Mouse (Mus musculus): ENCODE data around the gene Abca4. TPM values are rescaled to one million over a fixed set of nuclear protein-coding genes. Genes with fewer than 3 reads are reported as not detected.
A peak's percentile ranks its signal among the peaks of the same experiment; 100 is the strongest.

Abca4 gene
- polyA plus RNA-seq (2021): 1.5 TPM

DNA sequence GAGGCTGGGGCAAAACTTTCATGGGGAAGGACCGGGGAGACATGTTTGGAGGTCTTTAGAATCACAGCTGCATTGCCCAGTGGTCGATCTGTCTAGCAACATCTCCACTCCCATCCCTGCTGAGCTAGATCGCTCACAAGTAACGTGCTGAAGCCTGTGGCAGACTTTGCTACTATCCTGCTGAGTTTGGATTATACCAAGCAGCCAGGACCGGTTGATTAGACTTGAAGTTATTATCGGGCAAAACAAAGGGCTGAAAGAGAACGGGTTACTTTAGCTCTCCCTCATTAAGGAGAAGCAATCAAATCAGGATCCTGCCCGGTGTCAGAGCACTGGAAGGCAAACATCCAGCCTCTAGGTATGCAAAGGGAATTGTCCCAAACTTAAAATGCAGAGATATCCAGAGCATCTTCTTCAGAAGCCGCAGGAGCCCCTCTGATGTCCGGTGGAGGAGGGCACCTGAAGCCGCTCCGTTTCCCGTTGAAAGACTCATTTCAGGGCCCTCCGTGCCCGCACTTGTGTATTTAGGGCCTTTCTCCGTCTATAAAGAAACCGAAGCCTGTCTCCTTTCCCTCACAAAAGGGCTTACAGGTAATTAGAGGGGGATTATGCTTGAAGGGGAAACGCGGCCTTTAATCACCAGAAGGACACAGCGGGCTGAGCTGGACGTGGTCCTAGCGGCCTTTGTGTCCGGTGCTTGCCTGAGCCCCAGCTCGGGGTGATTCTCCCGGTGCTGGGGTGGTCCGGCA is at the start of gene Abca4:
Gene Abca4 (plus strand): TSS at position 645 of the 749 bp plus-strand sequence.
- POLR2A ChIA-PET: interaction anchor here (2.0 kb wide), 1 partner anchor 9 kb away, joined by 5 read pairs; no protein-coding TSS in a partner anchor
- no peak for TF ChIP-seq CTCF (IDR thresholded peaks at IDR 0.05)

GRCm38 (mm10) chr3:121995125-121995524 is 49.1 kb upstream of the Abca4 start:
- ChIA-PET CTCF (interaction anchor here (1.0 to 2.6 kb wide), 4 partner anchors 10 to 26 kb away, joined by 3 to 9 read pairs (median 6); no protein-coding TSS in a partner anchor), POLR2A (no interaction called here)
- no peak for DNase-seq (ENCODE audit: low read depth, low spot score)
- no peak for ATAC-seq
- TF ChIP-seq CTCF (IDR thresholded peaks at IDR 0.05): no peak
- H3K27me3 ChIP-seq: no peaks in the 10 kb centered on the region
- in situ Hi-C loops (cut with MboI; ENCODE audit: low pct_unique_long_range_greater_than_20kb): no loop called here

More for the DNA sequence above, at the start of gene Abca4:
- no peak for DNase-seq (ENCODE audit: low read depth, low spot score)
- no peak for ATAC-seq
- in situ Hi-C loops (cut with MboI; ENCODE audit: low pct_unique_long_range_greater_than_20kb): no loop called here
- CTCF ChIA-PET: interaction anchor here (0.6 to 1.6 kb wide), 4 partner anchors 8 to 16 kb away, joined by 3 to 6 read pairs (median 3); no protein-coding TSS in a partner anchor
- no peaks in the 10 kb centered on the region for H3K27me3 ChIP-seq

DNA sequence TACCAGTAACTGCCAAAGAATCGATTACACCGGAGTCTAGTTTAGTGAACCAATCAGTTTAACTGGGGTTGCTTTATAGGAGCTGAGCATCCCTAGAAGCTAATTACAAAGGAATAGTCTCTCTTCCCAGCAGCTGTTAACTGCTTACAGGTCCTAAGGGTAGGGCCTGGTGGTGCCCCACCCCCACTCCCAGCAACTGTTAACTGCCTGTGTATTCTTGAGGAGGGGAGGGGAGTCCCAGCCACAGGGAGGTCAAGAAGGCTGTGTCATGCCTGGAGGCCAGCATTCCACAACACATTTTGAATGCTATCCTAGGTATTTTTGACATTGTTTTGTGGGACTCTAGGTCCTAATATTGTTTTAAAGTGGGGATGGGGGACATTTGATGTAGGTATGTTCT is 44.3 kb upstream of the Abca4 start:
- no peaks in the 10 kb centered on the region for H3K27me3 ChIP-seq
- ATAC-seq: no peak
- in situ Hi-C loops (cut with MboI; ENCODE audit: low pct_unique_long_range_greater_than_20kb): no loop called here
- CTCF ChIA-PET: interaction anchor here (1.2 to 5.2 kb wide), 7 partner anchors 8 to 113 kb away, joined by 3 to 33 read pairs (median 5); no protein-coding TSS in a partner anchor
- TF ChIP-seq CTCF (IDR thresholded peaks at IDR 0.05): no peak
- no peak for DNase-seq (ENCODE audit: low read depth, low spot score)
- POLR2A ChIA-PET: interaction anchor here (0.7 kb wide), 1 partner anchor 122 kb away, joined by 3 read pairs; no protein-coding TSS in a partner anchor

DNA sequence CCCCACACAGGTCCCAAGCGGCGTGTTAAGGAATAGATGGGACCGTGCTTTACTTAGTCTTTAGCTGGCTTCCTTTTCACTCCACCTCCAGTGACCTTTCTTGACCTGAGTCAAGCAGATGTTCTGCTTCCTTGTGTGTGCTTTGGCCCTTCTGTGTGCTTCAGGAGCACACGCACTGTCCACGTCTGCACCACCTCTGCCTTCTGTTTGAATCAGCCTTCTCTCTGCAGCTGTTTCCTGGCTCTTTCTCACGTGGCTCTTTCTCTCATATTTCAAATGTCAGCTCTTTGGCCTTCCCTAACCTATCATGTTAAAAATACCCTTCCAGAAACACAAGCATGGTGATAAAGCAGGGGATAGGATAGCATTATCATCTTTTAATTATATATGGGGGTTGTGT is 42.7 kb upstream of the Abca4 start:
- ChIA-PET POLR2A (interaction anchor here (1.3 kb wide), 1 partner anchor 17 kb away, joined by 3 read pairs; no protein-coding TSS in a partner anchor), CTCF (interaction anchor here (1.1 to 5.2 kb wide), 3 partner anchors 11 to 118 kb away, joined by 3 to 33 read pairs (median 4); no protein-coding TSS in a partner anchor)
- ATAC-seq (no peak), DNase-seq (ENCODE audit: low read depth, low spot score) (no peak)
- no peak for TF ChIP-seq CTCF (IDR thresholded peaks at IDR 0.05)
- in situ Hi-C loops (cut with MboI; ENCODE audit: low pct_unique_long_range_greater_than_20kb): no loop called here
- no peaks in the 10 kb centered on the region for H3K27me3 ChIP-seq

GRCm38 (mm10) chr3:122009818-122010217 is 34.4 kb upstream of the Abca4 start:
- DNase-seq (ENCODE audit: low read depth, low spot score) (no peak), ATAC-seq (no peak)
- H3K27me3 ChIP-seq: no peaks in the 10 kb centered on the region
- no peak for TF ChIP-seq CTCF (IDR thresholded peaks at IDR 0.05)
- CTCF ChIA-PET: interaction anchor here (1.0 kb wide), 1 partner anchor 10 kb away, joined by 3 read pairs; no protein-coding TSS in a partner anchor
- in situ Hi-C loops (cut with MboI; ENCODE audit: low pct_unique_long_range_greater_than_20kb): no loop called here
- POLR2A ChIA-PET: interaction anchor here (0.6 kb wide), 1 partner anchor 50 kb away, joined by 4 read pairs; no protein-coding TSS in a partner anchor

GRCm38 (mm10) chr3:122010292-122010691 is 34.0 kb upstream of the Abca4 start:
- ATAC-seq (peak; percentile 93), DNase-seq (ENCODE audit: low read depth, low spot score) (peak; percentile 55)
- TF ChIP-seq CTCF (IDR thresholded peaks at IDR 0.05): no peak
- in situ Hi-C loops (cut with MboI; ENCODE audit: low pct_unique_long_range_greater_than_20kb): no loop called here
- ChIA-PET CTCF (interaction anchor here (1.3 kb wide), 1 partner anchor 14 kb away, joined by 3 read pairs; no protein-coding TSS in a partner anchor), POLR2A (no interaction called here)
- H3K27me3 ChIP-seq: no peaks in the 10 kb centered on the region

DNA sequence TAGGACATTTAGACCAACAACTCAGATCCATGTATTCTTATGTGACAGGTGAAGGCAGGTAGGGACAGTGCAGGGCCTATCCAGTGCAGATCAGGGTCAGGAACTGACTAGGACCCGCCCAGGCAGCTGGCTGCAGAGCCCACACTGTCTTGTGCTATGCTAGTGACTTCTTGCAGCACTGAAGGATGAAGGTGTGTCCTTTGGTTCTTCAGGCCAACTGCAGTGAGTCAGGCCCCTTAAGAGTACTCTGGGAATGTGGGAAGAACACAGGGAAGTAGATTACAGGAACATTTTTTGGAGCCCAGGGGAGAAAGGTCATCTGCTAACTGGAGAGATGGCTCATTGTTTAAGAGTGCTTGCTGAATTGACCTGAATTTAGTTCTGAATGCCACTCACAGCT is 31.8 kb upstream of the Abca4 start:
- ATAC-seq: no peak
- H3K27me3 ChIP-seq: no peaks in the 10 kb centered on the region
- no peak for DNase-seq (ENCODE audit: low read depth, low spot score)
- ChIA-PET POLR2A (no interaction called here), CTCF (no interaction called here)
- TF ChIP-seq CTCF (IDR thresholded peaks at IDR 0.05): no peak
- in situ Hi-C loops (cut with MboI; ENCODE audit: low pct_unique_long_range_greater_than_20kb): no loop called here

- H3K27me3 ChIP-seq: no peaks in the 10 kb centered on the region
- in situ Hi-C loops (cut with MboI; ENCODE audit: low pct_unique_long_range_greater_than_20kb): no loop called here
- DNase-seq (ENCODE audit: low read depth, low spot score) (no peak), ATAC-seq (no peak)
- POLR2A ChIA-PET: interaction anchor here (1.2 kb wide), 1 partner anchor 16 kb away, joined by 3 read pairs; no protein-coding TSS in a partner anchor
- CTCF ChIA-PET: no interaction called here
- TF ChIP-seq CTCF (IDR thresholded peaks at IDR 0.05): no peak
Observed at GRCm38 (mm10) chr3:122018421-122018820, 25.8 kb upstream of the Abca4 start.

DNA sequence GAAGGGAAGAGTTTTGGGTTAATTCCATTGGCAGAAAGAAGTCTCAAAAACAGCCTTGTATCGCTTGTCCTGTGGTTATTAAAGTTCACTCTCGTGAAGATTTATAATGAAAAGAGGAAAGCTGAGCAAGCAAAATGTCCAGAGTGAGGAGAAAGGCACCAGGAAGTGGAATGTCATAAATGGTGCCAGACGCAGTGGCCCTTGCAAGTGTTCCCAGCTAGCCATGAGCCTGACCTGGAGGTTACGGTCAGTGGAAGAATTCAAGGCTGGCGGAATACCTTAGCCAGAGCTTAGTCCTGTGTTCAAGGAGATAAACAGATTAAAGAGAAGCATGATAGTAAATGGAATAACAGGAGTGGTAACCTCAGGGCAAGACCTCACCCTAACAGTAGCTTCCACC is 25.1 kb upstream of the Abca4 start:
- ATAC-seq (no peak), DNase-seq (ENCODE audit: low read depth, low spot score) (no peak)
- POLR2A ChIA-PET: interaction anchor here (0.6 to 1.2 kb wide), 2 partner anchors 16 to 34 kb away, joined by 3 read pairs; no protein-coding TSS in a partner anchor
- CTCF ChIA-PET: interaction anchor here (0.9 to 1.4 kb wide), 3 partner anchors 15 to 86 kb away, joined by 3 to 4 read pairs (median 3); no protein-coding TSS in a partner anchor
- in situ Hi-C loops (cut with MboI; ENCODE audit: low pct_unique_long_range_greater_than_20kb): no loop called here
- no peak for TF ChIP-seq CTCF (IDR thresholded peaks at IDR 0.05)
- no peaks in the 10 kb centered on the region for H3K27me3 ChIP-seq

DNA sequence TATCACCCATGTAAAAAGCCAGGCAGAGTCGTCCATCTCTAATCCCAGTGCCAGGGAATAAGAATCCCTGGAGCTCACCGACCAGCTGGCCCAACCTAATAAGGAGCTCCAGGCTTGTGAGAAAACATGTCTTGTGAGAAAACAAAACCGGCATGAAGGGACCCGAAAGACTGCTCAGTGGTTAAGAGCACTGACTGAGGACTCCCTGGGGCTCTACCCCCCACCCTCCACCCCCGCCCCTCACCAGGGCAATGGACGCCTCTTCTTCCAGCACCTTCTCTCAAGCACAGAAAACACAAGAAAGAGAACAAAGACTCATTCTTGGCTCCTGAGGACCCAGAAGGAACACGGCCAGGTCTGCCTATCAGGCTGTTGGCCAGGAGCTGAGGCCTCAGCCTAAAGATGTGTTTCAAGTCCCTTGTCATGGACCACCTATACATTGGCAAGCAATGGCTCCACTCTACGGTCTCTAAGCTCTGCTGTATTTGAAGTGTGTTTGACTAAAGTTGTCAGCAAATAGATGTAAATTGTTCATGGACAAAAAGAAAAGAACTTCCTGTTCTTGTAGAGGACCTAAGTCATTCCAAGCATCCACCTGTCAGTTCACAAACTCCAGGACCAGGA is 23.1 kb upstream of the Abca4 start:
- no peak for DNase-seq (ENCODE audit: low read depth, low spot score)
- H3K27me3 ChIP-seq: no peaks in the 10 kb centered on the region
- TF ChIP-seq CTCF (IDR thresholded peaks at IDR 0.05): no peak
- in situ Hi-C loops (cut with MboI; ENCODE audit: low pct_unique_long_range_greater_than_20kb): no loop called here
- no peak for ATAC-seq
- POLR2A ChIA-PET: no interaction called here
- CTCF ChIA-PET: no interaction called here
